Mouse (Mus musculus): ENCODE data around the gene Irf2bp2. TPM values are rescaled to one million over a fixed set of nuclear protein-coding genes. Genes with fewer than 3 reads are reported as not detected.
A peak's percentile ranks its signal among the peaks of the same experiment; 100 is the strongest.

The Irf2bp2 gene
- polyA plus RNA-seq, 1 experiment from 2014 or later = 10.6 TPM

- Histone ChIP-seq H3K9ac (ENCODE audit: low read depth, low read length) (no peak overlapping the region), H3K4me1 (ENCODE audit: control insufficient read depth, insufficient read depth, low read length) (peaks cover 14% of the 10 kb centered on the region; the same call in 1 of the 2 replicates), H3K36me3 (ENCODE audit: control insufficient read depth, insufficient read depth, low read length) (no peaks in the 10 kb centered on the region), H3K9me3 (ENCODE audit: control insufficient read depth, low read length) (no peaks in the 10 kb centered on the region), H3K4me2 (ENCODE audit: low read depth, low read length) (no peak overlapping the region), H3K27ac (replicated peaks; ENCODE audit: low read depth, low read length) (no peak overlapping the region), H3K27me3 (replicated peaks; ENCODE audit: control insufficient read depth, insufficient read depth, low read length) (no peaks in the 10 kb centered on the region), H3K4me3 (ENCODE audit: low read depth, low read length) (no peak overlapping the region)
- no peak for ATAC-seq (ENCODE audit: low read depth)
- DNase-seq (ENCODE audit: low spot score) = no peak
- WGBS = 82% methylated on average over 6 of the region's 6 CpGs
Observed at GRCm38 (mm10) chr8:126573079-126573694, 20.6 kb downstream of the Irf2bp2 start.

- 83% methylated on average over 15 of the region's 15 CpGs for WGBS
- ATAC-seq (ENCODE audit: low read depth) = no peak
Observed at GRCm38 (mm10) chr8:126571065-126571660, 22.6 kb downstream of the Irf2bp2 start.

GRCm38 (mm10) chr8:126570521-126571040 lies 23.2 kb downstream of the Irf2bp2 start:
- Histone ChIP-seq H3K27ac (replicated peaks; ENCODE audit: low read depth, low read length) (no peak overlapping the region), H3K4me2 (ENCODE audit: low read depth, low read length) (no peak overlapping the region), H3K4me1 (ENCODE audit: control insufficient read depth, insufficient read depth, low read length) (peaks cover 36% of the 10 kb centered on the region), H3K9me3 (ENCODE audit: control insufficient read depth, low read length) (no peaks in the 10 kb centered on the region), H3K27me3 (replicated peaks; ENCODE audit: control insufficient read depth, insufficient read depth, low read length) (no peaks in the 10 kb centered on the region), H3K9ac (ENCODE audit: low read depth, low read length) (no peak overlapping the region), H3K36me3 (ENCODE audit: control insufficient read depth, insufficient read depth, low read length) (no peaks in the 10 kb centered on the region), H3K4me3 (ENCODE audit: low read depth, low read length) (no peak overlapping the region)
- DNase-seq (ENCODE audit: low spot score) (no peak), ATAC-seq (ENCODE audit: low read depth) (no peak)
- WGBS = 64% methylated on average over 9 of the region's 9 CpGs

More at GRCm38 (mm10) chr8:126571065-126571660, 22.6 kb downstream of the Irf2bp2 start:
- Histone ChIP-seq H3K27ac (replicated peaks; ENCODE audit: low read depth, low read length) (no peak overlapping the region), H3K4me1 (ENCODE audit: control insufficient read depth, insufficient read depth, low read length) (peaks cover 32% of the 10 kb centered on the region), H3K9me3 (ENCODE audit: control insufficient read depth, low read length) (no peaks in the 10 kb centered on the region), H3K9ac (ENCODE audit: low read depth, low read length) (no peak overlapping the region), H3K36me3 (ENCODE audit: control insufficient read depth, insufficient read depth, low read length) (no peaks in the 10 kb centered on the region), H3K4me3 (ENCODE audit: low read depth, low read length) (no peak overlapping the region), H3K4me2 (ENCODE audit: low read depth, low read length) (no peak overlapping the region), H3K27me3 (replicated peaks; ENCODE audit: control insufficient read depth, insufficient read depth, low read length) (no peaks in the 10 kb centered on the region)
- no peak for DNase-seq (ENCODE audit: low spot score)

DNA sequence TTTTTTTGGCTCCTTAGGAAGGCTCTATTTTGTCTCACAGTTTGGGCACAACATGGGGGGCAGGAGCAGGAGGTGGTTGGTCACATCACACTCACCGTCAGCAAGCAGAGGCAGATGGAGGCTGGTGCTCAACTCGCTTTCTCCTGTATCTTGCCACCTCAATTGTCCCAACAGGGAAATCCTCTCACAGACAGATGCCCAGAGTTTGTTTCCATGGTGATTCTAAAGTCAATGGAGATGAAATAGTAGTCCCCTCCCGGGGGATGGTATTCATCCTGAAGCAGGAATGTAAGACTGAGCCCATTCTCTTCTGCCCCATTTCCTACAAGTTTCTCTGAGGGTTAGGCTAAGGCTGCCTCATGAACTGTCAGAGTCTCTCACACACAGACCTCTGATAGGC lies 23.7 kb downstream of the Irf2bp2 start:
- DNase-seq (ENCODE audit: low spot score) = peak; percentile 43
- H3K4me2 ChIP-seq (ENCODE audit: low read depth, low read length) = no peak overlapping the region
- no peak overlapping the region for H3K27ac ChIP-seq (replicated peaks; ENCODE audit: low read depth, low read length)
- no peaks in the 10 kb centered on the region for H3K27me3 ChIP-seq (replicated peaks; ENCODE audit: control insufficient read depth, insufficient read depth, low read length)
- H3K4me1 ChIP-seq (ENCODE audit: control insufficient read depth, insufficient read depth, low read length) = peaks cover 41% of the 10 kb centered on the region
- no peak for ATAC-seq (ENCODE audit: low read depth)
- H3K9ac ChIP-seq (ENCODE audit: low read depth, low read length) = no peak overlapping the region
- no peak overlapping the region for H3K4me3 ChIP-seq (ENCODE audit: low read depth, low read length)
- no peaks in the 10 kb centered on the region for H3K36me3 ChIP-seq (ENCODE audit: control insufficient read depth, insufficient read depth, low read length)
- 62% methylated on average over 3 of the region's 3 CpGs for WGBS
- H3K9me3 ChIP-seq (ENCODE audit: control insufficient read depth, low read length) = no peaks in the 10 kb centered on the region

DNA sequence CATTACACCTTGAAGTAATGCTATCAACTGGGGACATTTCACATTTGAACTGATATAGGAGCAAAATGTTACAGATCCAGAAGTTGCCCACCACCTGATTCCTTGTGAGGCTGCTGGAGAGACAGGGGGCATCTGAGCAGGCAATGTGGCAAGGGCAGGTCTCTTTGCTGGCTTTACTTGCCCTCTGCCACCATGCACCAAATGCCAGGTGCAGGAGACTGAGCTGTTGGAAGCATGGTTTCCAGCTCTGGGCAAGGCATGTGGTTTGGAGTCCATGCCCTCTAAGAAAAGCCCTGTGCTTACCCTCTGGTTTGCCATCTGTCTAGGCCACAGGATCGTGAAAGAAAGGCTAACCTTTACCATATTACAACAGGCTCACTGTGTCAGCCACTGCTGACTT lies 24.1 kb downstream of the Irf2bp2 start:
- H3K9me3 ChIP-seq (ENCODE audit: control insufficient read depth, low read length) = no peaks in the 10 kb centered on the region
- ATAC-seq (ENCODE audit: low read depth) = no peak
- 67% methylated on average over 1 of the region's 1 CpGs for WGBS

DNA sequence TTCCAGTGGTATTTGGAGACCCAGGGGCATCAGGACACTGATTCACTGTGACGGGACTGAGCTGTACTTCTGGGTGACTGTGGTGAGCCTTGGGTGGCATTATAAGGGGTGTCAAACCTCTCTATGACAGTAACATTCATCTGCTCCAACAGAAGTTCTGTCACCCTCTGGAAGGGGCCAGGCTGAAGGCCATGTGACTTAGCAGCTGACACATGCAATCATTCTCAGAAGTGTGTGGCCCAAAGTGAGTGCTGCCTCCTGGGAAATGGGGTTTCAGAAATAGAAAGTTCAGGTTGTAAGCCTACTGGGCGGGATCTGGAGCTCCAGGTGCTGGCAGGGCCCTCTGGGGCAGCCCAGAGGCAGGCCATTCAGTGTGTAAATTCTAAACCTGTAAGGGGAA lies 26.1 kb downstream of the Irf2bp2 start:
- WGBS = 60% methylated on average over 2 of the region's 2 CpGs
- H3K9me3 ChIP-seq (ENCODE audit: control insufficient read depth, low read length) = no peaks in the 10 kb centered on the region
- peak overlapping the region; percentile 39; the same call in 1 of the 2 replicates for H3K9ac ChIP-seq (ENCODE audit: low read depth, low read length)
- H3K4me2 ChIP-seq (ENCODE audit: low read depth, low read length) = no peak overlapping the region
- H3K4me1 ChIP-seq (ENCODE audit: control insufficient read depth, insufficient read depth, low read length) = peaks cover 44% of the 10 kb centered on the region
- peak overlapping the region; percentile 88; the same call in 1 of the 2 replicates for H3K27ac ChIP-seq (replicated peaks; ENCODE audit: low read depth, low read length)
- peak; percentile 73 for DNase-seq (ENCODE audit: low spot score)
- no peaks in the 10 kb centered on the region for H3K36me3 ChIP-seq (ENCODE audit: control insufficient read depth, insufficient read depth, low read length)
- no peak overlapping the region for H3K4me3 ChIP-seq (ENCODE audit: low read depth, low read length)
- no peak; the same call in 1 of the 2 replicates for ATAC-seq (ENCODE audit: low read depth)
- H3K27me3 ChIP-seq (replicated peaks; ENCODE audit: control insufficient read depth, insufficient read depth, low read length) = no peaks in the 10 kb centered on the region

More for the DNA sequence above, 24.1 kb downstream of the Irf2bp2 start:
- Histone ChIP-seq H3K27ac (replicated peaks; ENCODE audit: low read depth, low read length) (no peak overlapping the region), H3K4me3 (ENCODE audit: low read depth, low read length) (no peak overlapping the region), H3K4me2 (ENCODE audit: low read depth, low read length) (no peak overlapping the region), H3K4me1 (ENCODE audit: control insufficient read depth, insufficient read depth, low read length) (peaks cover 44% of the 10 kb centered on the region), H3K36me3 (ENCODE audit: control insufficient read depth, insufficient read depth, low read length) (no peaks in the 10 kb centered on the region), H3K9ac (ENCODE audit: low read depth, low read length) (no peak overlapping the region), H3K27me3 (replicated peaks; ENCODE audit: control insufficient read depth, insufficient read depth, low read length) (no peaks in the 10 kb centered on the region)
- DNase-seq (ENCODE audit: low spot score) = no peak

GRCm38 (mm10) chr8:126566446-126567062 lies 27.2 kb downstream of the Irf2bp2 start:
- peak; percentile 95 for DNase-seq (ENCODE audit: low spot score)

GRCm38 (mm10) chr8:126565954-126566445 lies 27.8 kb downstream of the Irf2bp2 start:
- Histone ChIP-seq H3K4me1 (ENCODE audit: control insufficient read depth, insufficient read depth, low read length) (peaks cover 41% of the 10 kb centered on the region), H3K9ac (ENCODE audit: low read depth, low read length) (peak overlapping the region; percentile 39; the same call in 1 of the 2 replicates), H3K9me3 (ENCODE audit: control insufficient read depth, low read length) (no peaks in the 10 kb centered on the region), H3K36me3 (ENCODE audit: control insufficient read depth, insufficient read depth, low read length) (no peaks in the 10 kb centered on the region), H3K27ac (replicated peaks; ENCODE audit: low read depth, low read length) (peak overlapping the region; percentile 88), H3K4me3 (ENCODE audit: low read depth, low read length) (no peak overlapping the region), H3K4me2 (ENCODE audit: low read depth, low read length) (peak overlapping the region; percentile 39), H3K27me3 (replicated peaks; ENCODE audit: control insufficient read depth, insufficient read depth, low read length) (no peaks in the 10 kb centered on the region)
- WGBS = 38% methylated on average over 4 of the region's 6 CpGs
- ATAC-seq (ENCODE audit: low read depth) (peak; percentile 1; the same call in 1 of the 2 replicates), DNase-seq (ENCODE audit: low spot score) (no peak)

More at GRCm38 (mm10) chr8:126566446-126567062, 27.2 kb downstream of the Irf2bp2 start:
- H3K4me3 ChIP-seq (ENCODE audit: low read depth, low read length) = no peak overlapping the region; the same call in 1 of the 2 replicates
- H3K27ac ChIP-seq (replicated peaks; ENCODE audit: low read depth, low read length) = peak overlapping the region; percentile 88
- no peaks in the 10 kb centered on the region for H3K27me3 ChIP-seq (replicated peaks; ENCODE audit: control insufficient read depth, insufficient read depth, low read length)
- WGBS = 6% methylated on average over 14 of the region's 14 CpGs
- peaks cover 44% of the 10 kb centered on the region for H3K4me1 ChIP-seq (ENCODE audit: control insufficient read depth, insufficient read depth, low read length)
- H3K9ac ChIP-seq (ENCODE audit: low read depth, low read length) = peak overlapping the region; percentile 39
- H3K36me3 ChIP-seq (ENCODE audit: control insufficient read depth, insufficient read depth, low read length) = no peaks in the 10 kb centered on the region
- ATAC-seq (ENCODE audit: low read depth) = peak; percentile 90
- no peaks in the 10 kb centered on the region for H3K9me3 ChIP-seq (ENCODE audit: control insufficient read depth, low read length)
- peak overlapping the region; percentile 39 for H3K4me2 ChIP-seq (ENCODE audit: low read depth, low read length)
